Mouse (Mus musculus): Measurements from ENCODE around the gene Cct7. TPM values are rescaled to one million over a fixed set of nuclear protein-coding genes. Genes with fewer than 3 reads are reported as not detected.
A peak's percentile ranks its signal among the peaks of the same experiment; 100 is the strongest.
"Not testable (repeated sequence)": the region's sequence is repeated elsewhere in the genome, so short reads cannot be mapped to it uniquely, and the experiment has no call there.

The Cct7 gene
- polyA plus RNA-seq, 1 experiment, result 207 TPM

- Histone ChIP-seq H3K27me3 (ENCODE audit: control insufficient read depth, insufficient read depth, low read length) (no peaks in the 10 kb centered on the region), H3K4me1 (ENCODE audit: control insufficient read depth, insufficient read depth, low read length) (peaks cover 2% of the 10 kb centered on the region; the same call in 1 of the 2 replicates), H3K27ac (ENCODE audit: insufficient read depth, low read length) (no peak overlapping the region), H3K4me3 (replicated peaks; ENCODE audit: insufficient read depth, low read depth, low read length) (no peak overlapping the region)
- 95% methylated on average over 3 of the region's 3 CpGs for WGBS
- DNase-seq, result no peak
- no peak for TF ChIP-seq POLR2A (IDR thresholded peaks at IDR 0.05; ENCODE audit: borderline replicate concordance, insufficient read depth, low read length)
- no peak for TF ChIP-seq CTCF (IDR thresholded peaks at IDR 0.05; ENCODE audit: borderline replicate concordance, insufficient read depth, low read depth, low read length)
Observed at GRCm38 (mm10) chr6:85443488-85444233, 7.7 kb upstream of the Cct7 start.

- no peak overlapping the region for H3K4me3 ChIP-seq (replicated peaks; ENCODE audit: insufficient read depth, low read depth, low read length)
- no peak for DNase-seq
- TF ChIP-seq CTCF (IDR thresholded peaks at IDR 0.05; ENCODE audit: borderline replicate concordance, insufficient read depth, low read depth, low read length), result no peak
- no peak for TF ChIP-seq POLR2A (IDR thresholded peaks at IDR 0.05; ENCODE audit: borderline replicate concordance, insufficient read depth, low read length)
- no peaks in the 10 kb centered on the region for H3K27me3 ChIP-seq (ENCODE audit: control insufficient read depth, insufficient read depth, low read length)
- no peak overlapping the region for H3K27ac ChIP-seq (ENCODE audit: insufficient read depth, low read length)
- WGBS, result 86% methylated on average over 8 of the region's 8 CpGs
- H3K4me1 ChIP-seq (ENCODE audit: control insufficient read depth, insufficient read depth, low read length), result peaks cover 2% of the 10 kb centered on the region; the same call in 1 of the 2 replicates
Observed at GRCm38 (mm10) chr6:85444266-85444965, 6.9 kb upstream of the Cct7 start.

GRCm38 (mm10) chr6:85445286-85445685, 6.0 kb upstream of the Cct7 start:
- Histone ChIP-seq H3K27ac (ENCODE audit: insufficient read depth, low read length) (no peak overlapping the region), H3K4me1 (ENCODE audit: control insufficient read depth, insufficient read depth, low read length) (peaks cover 2% of the 10 kb centered on the region; the same call in 1 of the 2 replicates), H3K27me3 (ENCODE audit: control insufficient read depth, insufficient read depth, low read length) (no peaks in the 10 kb centered on the region), H3K4me3 (replicated peaks; ENCODE audit: insufficient read depth, low read depth, low read length) (no peak overlapping the region)
- no peak for DNase-seq
- TF ChIP-seq CTCF (IDR thresholded peaks at IDR 0.05; ENCODE audit: borderline replicate concordance, insufficient read depth, low read depth, low read length), result no peak
- TF ChIP-seq POLR2A (IDR thresholded peaks at IDR 0.05; ENCODE audit: borderline replicate concordance, insufficient read depth, low read length), result no peak
- 67% methylated on average over 5 of the region's 5 CpGs for WGBS

- no peaks in the 10 kb centered on the region for H3K27me3 ChIP-seq (ENCODE audit: control insufficient read depth, insufficient read depth, low read length)
- H3K4me3 ChIP-seq (replicated peaks; ENCODE audit: insufficient read depth, low read depth, low read length), result no peak overlapping the region
- TF ChIP-seq CTCF (IDR thresholded peaks at IDR 0.05; ENCODE audit: borderline replicate concordance, insufficient read depth, low read depth, low read length) (no peak), POLR2A (IDR thresholded peaks at IDR 0.05; ENCODE audit: borderline replicate concordance, insufficient read depth, low read length) (no peak)
- H3K27ac ChIP-seq (ENCODE audit: insufficient read depth, low read length), result no peak overlapping the region
- 85% methylated on average over 6 of the region's 6 CpGs for WGBS
- no peak for DNase-seq
- H3K4me1 ChIP-seq (ENCODE audit: control insufficient read depth, insufficient read depth, low read length), result peaks cover 5% of the 10 kb centered on the region; the same call in 1 of the 2 replicates
Observed at GRCm38 (mm10) chr6:85447351-85447750, 4.0 kb upstream of the Cct7 start.

- H3K4me1 ChIP-seq (ENCODE audit: control insufficient read depth, insufficient read depth, low read length); DNase-seq; H3K27ac ChIP-seq (ENCODE audit: insufficient read depth, low read length); H3K4me3 ChIP-seq (replicated peaks; ENCODE audit: insufficient read depth, low read depth, low read length); H3K27me3 ChIP-seq (ENCODE audit: control insufficient read depth, insufficient read depth, low read length): not testable (repeated sequence)
- WGBS, result 59% methylated on average over 1 of the region's 1 CpGs
Observed at GRCm38 (mm10) chr6:85450140-85450539, 1.2 kb upstream of the Cct7 start.

- Histone ChIP-seq H3K4me3 (replicated peaks; ENCODE audit: insufficient read depth, low read depth, low read length) (peak within 1 kb of the TSS; percentile 80), H3K27ac (ENCODE audit: insufficient read depth, low read length) (peak within 1 kb of the TSS; percentile 16; the same call in 1 of the 2 replicates), H3K4me1 (ENCODE audit: control insufficient read depth, insufficient read depth, low read length) (0 out of 2 replicates have a peak, but pooled peaks cover 2% of the 10 kb centered on the region), H3K27me3 (ENCODE audit: control insufficient read depth, insufficient read depth, low read length) (no peaks in the 10 kb centered on the region)
- under 1% methylated on average over 54 of the region's 54 CpGs for WGBS
- TF ChIP-seq CTCF (IDR thresholded peaks at IDR 0.05; ENCODE audit: borderline replicate concordance, insufficient read depth, low read depth, low read length), result no peak
- TF ChIP-seq POLR2A (IDR thresholded peaks at IDR 0.05; ENCODE audit: borderline replicate concordance, insufficient read depth, low read length), result peak; percentile 70; the same call in 1 of the 2 replicates
- DNase-seq, result peak; percentile 97 to 98
Observed at GRCm38 (mm10) chr6:85451664-85452410, 523 bp downstream of the Cct7 start, which contains the start of gene Pradc1. TSS of gene Pradc1 (minus strand) at chr6:85451970.

GRCm38 (mm10) chr6:85452411-85452665, 1.0 kb downstream of the Cct7 start:
- no peaks in the 10 kb centered on the region for H3K27me3 ChIP-seq (ENCODE audit: control insufficient read depth, insufficient read depth, low read length)
- WGBS, result under 1% methylated on average over 15 of the region's 15 CpGs
- TF ChIP-seq CTCF (IDR thresholded peaks at IDR 0.05; ENCODE audit: borderline replicate concordance, insufficient read depth, low read depth, low read length), result 0 out of 2 replicates have a peak, but pooled peaks have one; percentile 1
- no peak for TF ChIP-seq POLR2A (IDR thresholded peaks at IDR 0.05; ENCODE audit: borderline replicate concordance, insufficient read depth, low read length)
- 0 out of 2 replicates have a peak, but pooled peaks cover 2% of the 10 kb centered on the region for H3K4me1 ChIP-seq (ENCODE audit: control insufficient read depth, insufficient read depth, low read length)
- H3K4me3 ChIP-seq (replicated peaks; ENCODE audit: insufficient read depth, low read depth, low read length), result peak overlapping the region; percentile 80
- no peak for DNase-seq
- H3K27ac ChIP-seq (ENCODE audit: insufficient read depth, low read length), result peak overlapping the region; percentile 4; the same call in 1 of the 2 replicates

Data from cerebellum, adult 2 months (tissue).